Mouse (Mus musculus) liver, embryonic 13.5 days (tissue): ENCODE data around the gene Arpc1b. TPM values are rescaled to one million over a fixed set of nuclear protein-coding genes. Genes with fewer than 3 reads are reported as not detected.
"Not testable (repeated sequence)": the region's sequence is repeated elsewhere in the genome, so short reads cannot be mapped to it uniquely, and the experiment has no call there.

ENCODE experiments used
- ATAC-seq: fragments of 200-750 bp; cut with Nextera tagmentation; 2 replicates; pipeline ENCODE4 v1.8.0; 2017; ENCODE audit warnings: low read depth, mild to moderate bottlenecking, moderate number of reproducible peaks, moderate library complexity
- DNase-seq: peaks from one replicate; pipeline ENCODE4 v3.0.0; 2022
- H3K27ac ChIP-seq: fragments of 300-500 bp; sonication (generic); 2 replicates; pipeline ENCODE4 v1.5.1; 2015; ENCODE audit warnings: moderate library complexity, mild to moderate bottlenecking, inconsistent platforms
- H3K27me3 ChIP-seq: fragments of 300-500 bp; sonication (generic); 2 replicates; pipeline ENCODE4 v1.6.1; 2015; ENCODE audit warnings: mild to moderate bottlenecking, inconsistent platforms
- H3K36me3 ChIP-seq: fragments of 300-500 bp; sonication (generic); 2 replicates; pipeline ENCODE4 v1.6.1; 2015; ENCODE audit warnings: mild to moderate bottlenecking, inconsistent platforms
- H3K4me1 ChIP-seq: fragments of 300-500 bp; sonication (generic); replicated peaks from 2 replicates; pipeline ENCODE4 v1.6.1; 2015; ENCODE audit warnings: inconsistent platforms
- H3K4me2 ChIP-seq: fragments of 300-500 bp; sonication (generic); 2 replicates; pipeline ENCODE4 v1.6.1; 2015; ENCODE audit warnings: inconsistent platforms, mild to moderate bottlenecking, moderate library complexity
- H3K4me3 ChIP-seq: fragments of 300-500 bp; sonication (generic); replicated peaks from 2 replicates; pipeline ENCODE4 v1.5.1; 2015; ENCODE audit warnings: mild to moderate bottlenecking, inconsistent platforms
- H3K9ac ChIP-seq: fragments of 300-500 bp; sonication (generic); 2 replicates; pipeline ENCODE4 v1.6.1; 2015; ENCODE audit warnings: mild to moderate bottlenecking, inconsistent platforms
- H3K9me3 ChIP-seq: fragments of 300-500 bp; sonication (generic); replicated peaks from 2 replicates; pipeline ENCODE4 v1.6.1; 2016; ENCODE audit warnings: inconsistent platforms
- WGBS: fragments of 180-500 bp; shearing (Covaris S2); methylation state at CpG from one replicate; pipeline ENCODE4 v1.1.7; 2015; ENCODE audit not compliant: insufficient replicate concordance; 5-methylcytosine and 5-hydroxymethylcytosine counted together
- polyA plus RNA-seq: library from polyadenylated mRNA; unstranded; fragments of >200 nt; fragmentation: Nextera tagmentation; extraction: Ambion mirVana; gene quantifications from 2 replicates; pipeline ENCODE4 v1.2.1, GENCODE M21; 2015

The Arpc1b gene
- 158 and 163 TPM in 2 replicates for polyA plus RNA-seq

- WGBS = under 1% methylated on average over 53 of the region's 53 CpGs
- Histone ChIP-seq H3K9me3 (no peaks in the 10 kb centered on the region), H3K9ac (peak within 1 kb of the TSS; percentile 74), H3K36me3 (peaks cover 26% of the 10 kb centered on the region), H3K4me3 (peak within 1 kb of the TSS; percentile 69), H3K27me3 (peaks cover 3% of the 10 kb centered on the region; the same call in 1 of the 2 replicates), H3K4me1 (peaks cover 53% of the 10 kb centered on the region), H3K27ac (peak within 1 kb of the TSS; percentile 64), H3K4me2 (peak within 1 kb of the TSS; percentile 88)
- DNase-seq (peak; percentile 49), ATAC-seq (peak; percentile 74)
Observed at GRCm38 (mm10) chr5:145114071-145114605, at the start of gene Arpc1b. Arpc1b (plus strand) TSS chr5:145114215.

GRCm38 (mm10) chr5:145064765-145065340, 49.2 kb upstream of the Arpc1b start:
- no peak overlapping the region for H3K4me3 ChIP-seq
- no peak overlapping the region for H3K27ac ChIP-seq
- no peaks in the 10 kb centered on the region for H3K4me1 ChIP-seq
- no peaks in the 10 kb centered on the region for H3K36me3 ChIP-seq
- H3K9me3 ChIP-seq = no peaks in the 10 kb centered on the region
- H3K4me2 ChIP-seq = no peak overlapping the region
- 0 out of 2 replicates have a peak, but pooled peaks cover 3% of the 10 kb centered on the region for H3K27me3 ChIP-seq
- 67% methylated on average over 1 of the region's 1 CpGs for WGBS
- ATAC-seq (no peak), DNase-seq (no peak)
- H3K9ac ChIP-seq = no peak overlapping the region

GRCm38 (mm10) chr5:145068863-145069262, 45.2 kb upstream of the Arpc1b start:
- no peak overlapping the region for H3K27ac ChIP-seq
- no peaks in the 10 kb centered on the region for H3K4me1 ChIP-seq
- no peak overlapping the region for H3K4me3 ChIP-seq
- no peaks in the 10 kb centered on the region for H3K9me3 ChIP-seq
- H3K4me2 ChIP-seq = no peak overlapping the region
- WGBS = 36% methylated on average over 3 of the region's 3 CpGs
- ATAC-seq = no peak
- H3K36me3 ChIP-seq = no peaks in the 10 kb centered on the region
- no peak overlapping the region for H3K9ac ChIP-seq
- DNase-seq = no peak
- H3K27me3 ChIP-seq = 0 out of 2 replicates have a peak, but pooled peaks cover 3% of the 10 kb centered on the region

GRCm38 (mm10) chr5:145069707-145070106, 44.3 kb upstream of the Arpc1b start:
- WGBS = 2% methylated on average over 5 of the region's 5 CpGs

GRCm38 (mm10) chr5:145071342-145071741, 42.7 kb upstream of the Arpc1b start:
- H3K36me3 ChIP-seq = no peaks in the 10 kb centered on the region
- ATAC-seq (no peak), DNase-seq (no peak)
- H3K4me2 ChIP-seq = no peak overlapping the region
- no peak overlapping the region for H3K4me3 ChIP-seq
- no peaks in the 10 kb centered on the region for H3K9me3 ChIP-seq
- 36% methylated on average over 6 of the region's 6 CpGs for WGBS
- no peak overlapping the region for H3K27ac ChIP-seq
- no peaks in the 10 kb centered on the region for H3K4me1 ChIP-seq
- H3K9ac ChIP-seq = no peak overlapping the region
- 0 out of 2 replicates have a peak, but pooled peaks cover 3% of the 10 kb centered on the region for H3K27me3 ChIP-seq

More at GRCm38 (mm10) chr5:145069707-145070106, 44.3 kb upstream of the Arpc1b start:
- DNase-seq (peak; percentile 28), ATAC-seq (no peak; the same call in 1 of the 2 replicates)
- H3K9me3 ChIP-seq = no peaks in the 10 kb centered on the region
- H3K27ac ChIP-seq = no peak overlapping the region
- 0 out of 2 replicates have a peak, but pooled peaks cover 3% of the 10 kb centered on the region for H3K27me3 ChIP-seq
- H3K9ac ChIP-seq = no peak overlapping the region
- H3K4me3 ChIP-seq = no peak overlapping the region
- H3K4me1 ChIP-seq = no peaks in the 10 kb centered on the region
- H3K36me3 ChIP-seq = no peaks in the 10 kb centered on the region
- no peak overlapping the region for H3K4me2 ChIP-seq

GRCm38 (mm10) chr5:145075081-145075480, 38.9 kb upstream of the Arpc1b start:
- Histone ChIP-seq H3K9me3 (no peaks in the 10 kb centered on the region), H3K27me3 (no peaks in the 10 kb centered on the region), H3K9ac (no peak overlapping the region), H3K4me1 (no peaks in the 10 kb centered on the region), H3K27ac (no peak overlapping the region), H3K4me2 (no peak overlapping the region), H3K36me3 (no peaks in the 10 kb centered on the region), H3K4me3 (no peak overlapping the region)
- ATAC-seq = no peak
- no peak for DNase-seq
- WGBS = 44% methylated on average over 3 of the region's 3 CpGs

- H3K9me3 ChIP-seq = no peaks in the 10 kb centered on the region
- H3K27ac ChIP-seq = no peak overlapping the region
- 86% methylated on average over 10 of the region's 10 CpGs for WGBS
- H3K4me2 ChIP-seq = no peak overlapping the region
- H3K9ac ChIP-seq = no peak overlapping the region
- ATAC-seq (no peak), DNase-seq (no peak)
- no peak overlapping the region for H3K4me3 ChIP-seq
- no peaks in the 10 kb centered on the region for H3K36me3 ChIP-seq
- 0 out of 2 replicates have a peak, but pooled peaks cover 3% of the 10 kb centered on the region for H3K27me3 ChIP-seq
- H3K4me1 ChIP-seq = peaks cover 15% of the 10 kb centered on the region
Observed at GRCm38 (mm10) chr5:145081866-145082613, 32.0 kb upstream of the Arpc1b start.

- not testable (repeated sequence) for H3K9me3 ChIP-seq, H3K27me3 ChIP-seq, H3K36me3 ChIP-seq, ATAC-seq, DNase-seq
- Histone ChIP-seq H3K4me2 (peak overlapping the region; percentile 91), H3K27ac (peak overlapping the region; percentile 37), H3K4me3 (peak overlapping the region; percentile 89), H3K4me1 (peaks cover 15% of the 10 kb centered on the region), H3K9ac (peak overlapping the region; percentile 93)
- 40% methylated on average over 6 of the region's 6 CpGs for WGBS
Observed at GRCm38 (mm10) chr5:145083201-145083600, 30.8 kb upstream of the Arpc1b start.

GRCm38 (mm10) chr5:145083632-145084451, 30.2 kb upstream of the Arpc1b start, which contains the start of the genes Arpc1a and Kpna7:
Arpc1a (plus strand) TSS chr5:145083830.
Kpna7 (minus strand) TSS chr5:145084030.
- H3K9me3 ChIP-seq = no peaks in the 10 kb centered on the region
- peak within 1 kb of the TSS; percentile 89 for H3K4me3 ChIP-seq
- H3K9ac ChIP-seq = peak within 1 kb of the TSS; percentile 93
- DNase-seq (peak; percentile 87), ATAC-seq (peak; percentile 99)
- peak within 1 kb of the TSS; percentile 75 for H3K27ac ChIP-seq
- WGBS = under 1% methylated on average over 54 of the region's 54 CpGs
- peaks cover 15% of the 10 kb centered on the region for H3K4me1 ChIP-seq
- H3K36me3 ChIP-seq = peaks cover 11% of the 10 kb centered on the region
- 0 out of 2 replicates have a peak, but pooled peaks cover 3% of the 10 kb centered on the region for H3K27me3 ChIP-seq
- peak within 1 kb of the TSS; percentile 91 for H3K4me2 ChIP-seq

GRCm38 (mm10) chr5:145084822-145085221, 29.2 kb upstream of the Arpc1b start:
- H3K4me3 ChIP-seq = peak overlapping the region; percentile 89
- H3K27ac ChIP-seq = no peak overlapping the region
- peak overlapping the region; percentile 91 for H3K4me2 ChIP-seq
- 20% methylated on average over 2 of the region's 2 CpGs for WGBS
- peak overlapping the region; percentile 93 for H3K9ac ChIP-seq
- H3K27me3 ChIP-seq = 0 out of 2 replicates have a peak, but pooled peaks cover 3% of the 10 kb centered on the region
- peaks cover 21% of the 10 kb centered on the region for H3K4me1 ChIP-seq
- no peak for DNase-seq
- no peak for ATAC-seq
- no peaks in the 10 kb centered on the region for H3K9me3 ChIP-seq
- peaks cover 15% of the 10 kb centered on the region for H3K36me3 ChIP-seq
